Comparison of ENCODE assay signal across 26 mouse cellular contexts in genomic region chr3:135409219-135409618, GRCm38 (mm10). TPM values are rescaled to one million over a fixed set of nuclear protein-coding genes. Genes with fewer than 3 reads are reported as not detected.
A peak's percentile ranks its signal among the peaks of the same experiment; 100 is the strongest.
DNase-seq lines count a peak whose midpoint lies in the region; ATAC-seq and TF ChIP-seq lines count a peak whose summit lies in the region.
"Had no signal": no experiment of that assay in that cellular context is flagged by ENCODE, and none has a peak within 500 bp of the region (broad histone marks: within the 10 kb centered on the region; RNA-seq: fewer than 3 reads in every experiment).

No protein-coding gene starts in this region.

- no peaks in the 10 kb centered on the region for H3K4me1 ChIP-seq in forebrain, postnatal 0 days (ENCODE audit: insufficient read depth)
- no peaks in the 10 kb centered on the region for H3K4me1 ChIP-seq in forebrain, embryonic 14.5 days (ENCODE audit: control insufficient read depth, insufficient read depth, low read length)
- H3K4me1 ChIP-seq in kidney, postnatal 0 days (replicated peaks; ENCODE audit: insufficient read depth, low read length), result no peaks in the 10 kb centered on the region
- no peaks in the 10 kb centered on the region; the same call in 1 of the 2 replicates for H3K4me1 ChIP-seq in kidney, embryonic 16.5 days (ENCODE audit: insufficient read depth, low read length)
- H3K4me1 ChIP-seq in midbrain, embryonic 11.5 days (ENCODE audit: control insufficient read depth, insufficient read depth, low read length), result peaks cover 6% of the 10 kb centered on the region; the same call in 1 of the 2 replicates
- H3K4me1 ChIP-seq in midbrain, embryonic 10.5 days, result peaks cover 29% of the 10 kb centered on the region
- H3K4me1 ChIP-seq: kidney, embryonic 15.5 days; liver, embryonic 15.5 days; stomach, embryonic 15.5 days had no signal

- no peak for DNase-seq in forebrain, postnatal 0 days
- no peak for DNase-seq in forebrain, embryonic 14.5 days (ENCODE audit: low spot score)
- DNase-seq in kidney, postnatal 0 days (ENCODE audit: low spot score), result no peak
- DNase-seq in midbrain, embryonic 11.5 days (ENCODE audit: low spot score, missing footprints), result peak; percentile 66
- DNase-seq in midbrain, embryonic 10.5 days (ENCODE audit: low spot score), result no peak
- peak; percentile 11 for DNase-seq in splenic B cell, adult 2 months (ENCODE audit: low read depth, low spot score)
- DNase-seq in left cerebral cortex, adult 9 months (ENCODE audit: low spot score in 2 of 2), result no peak
- DNase-seq: adrenal gland, postnatal 14 days; cerebellum, adult 9-10 months; gastrocnemius, postnatal 36 days; lung, postnatal 10 days; right cerebral cortex, adult 18-20 months; right cerebral cortex, postnatal 4 days; thymus, adult 18-20 months; thymus, postnatal 36 days had no signal

- WGBS in forebrain, postnatal 0 days, result 96% methylated on average over 5 of the region's 5 CpGs
- WGBS in forebrain, embryonic 14.5 days, result 97% methylated on average over 5 of the region's 5 CpGs
- WGBS in kidney, postnatal 0 days, result 94% methylated on average over 5 of the region's 5 CpGs
- 94% methylated on average over 5 of the region's 5 CpGs for WGBS in kidney, embryonic 16.5 days
- 94% methylated on average over 5 of the region's 5 CpGs for WGBS in midbrain, embryonic 11.5 days
- 94% methylated on average over 5 of the region's 5 CpGs for WGBS in midbrain, embryonic 10.5 days

- H3K4me3 ChIP-seq in forebrain, postnatal 0 days (ENCODE audit: low read depth, low read length), result no peak overlapping the region
- H3K4me3 ChIP-seq in forebrain, embryonic 14.5 days (ENCODE audit: low read depth, low read length), result no peak overlapping the region
- no peak overlapping the region for H3K4me3 ChIP-seq in kidney, postnatal 0 days (replicated peaks; ENCODE audit: low read depth, low read length)
- H3K4me3 ChIP-seq in kidney, embryonic 16.5 days (ENCODE audit: low read length), result no peak overlapping the region
- H3K4me3 ChIP-seq in midbrain, embryonic 11.5 days (ENCODE audit: low read depth, low read length), result no peak overlapping the region
- H3K4me3 ChIP-seq in midbrain, embryonic 10.5 days, result no peak overlapping the region
- H3K4me3 ChIP-seq: embryonic facial prominence, embryonic 15.5 days; kidney, embryonic 15.5 days; limb, embryonic 13.5 days; liver, embryonic 15.5 days; midbrain, embryonic 13.5 days; myocyte; neural tube, embryonic 13.5 days; stomach, embryonic 15.5 days had no signal

- peak; percentile 31 for TF ChIP-seq CTCF in forebrain, postnatal 0 days (IDR thresholded peaks at IDR 0.05; ENCODE audit: low read depth)
- TF ChIP-seq CTCF in kidney, postnatal 0 days (IDR thresholded peaks at IDR 0.05; ENCODE audit: low read depth), result peak; percentile 36

- H3K36me3 ChIP-seq in forebrain, postnatal 0 days (ENCODE audit: insufficient read depth), result peaks cover 17% of the 10 kb centered on the region
- peaks cover 25% of the 10 kb centered on the region; the same call in 1 of the 2 replicates for H3K36me3 ChIP-seq in forebrain, embryonic 14.5 days (ENCODE audit: control insufficient read depth, insufficient read depth, low read length)
- 0 out of 2 replicates have a peak, but pooled peaks cover 9% of the 10 kb centered on the region for H3K36me3 ChIP-seq in kidney, postnatal 0 days (ENCODE audit: insufficient read depth, low read length)
- H3K36me3 ChIP-seq in kidney, embryonic 16.5 days (ENCODE audit: insufficient read depth, low read length), result peaks cover 23% of the 10 kb centered on the region
- H3K36me3 ChIP-seq in midbrain, embryonic 11.5 days (ENCODE audit: control insufficient read depth, insufficient read depth, low read length), result peaks cover 4% of the 10 kb centered on the region
- peaks cover 58% of the 10 kb centered on the region for H3K36me3 ChIP-seq in midbrain, embryonic 10.5 days
- H3K36me3 ChIP-seq in splenic B cell, adult 2 months (ENCODE audit: control insufficient read depth, insufficient read depth, low read length, poor library complexity, severe bottlenecking), result peaks cover 6% of the 10 kb centered on the region; the same call in 1 of the 2 replicates

- no peaks in the 10 kb centered on the region for H3K9me3 ChIP-seq in forebrain, postnatal 0 days (ENCODE audit: low read length)
- no peaks in the 10 kb centered on the region for H3K9me3 ChIP-seq in forebrain, embryonic 14.5 days (replicated peaks; ENCODE audit: control insufficient read depth, low read length)
- no peaks in the 10 kb centered on the region for H3K9me3 ChIP-seq in kidney, postnatal 0 days (replicated peaks; ENCODE audit: low read length)
- peaks cover 4% of the 10 kb centered on the region; the same call in 1 of the 2 replicates for H3K9me3 ChIP-seq in kidney, embryonic 16.5 days (ENCODE audit: low read length)
- no peaks in the 10 kb centered on the region; the same call in 1 of the 2 replicates for H3K9me3 ChIP-seq in midbrain, embryonic 11.5 days (ENCODE audit: control insufficient read depth, low read length)
- 0 out of 2 replicates have a peak, but pooled peaks cover 4% of the 10 kb centered on the region for H3K9me3 ChIP-seq in midbrain, embryonic 10.5 days (replicated peaks)
- H3K9me3 ChIP-seq: embryonic facial prominence, embryonic 15.5 days; kidney, embryonic 15.5 days; liver, embryonic 15.5 days; neural tube, embryonic 13.5 days; stomach, embryonic 15.5 days had no signal

- no peaks in the 10 kb centered on the region for H3K27me3 ChIP-seq in forebrain, postnatal 0 days (ENCODE audit: insufficient read depth, low read length)
- no peaks in the 10 kb centered on the region for H3K27me3 ChIP-seq in forebrain, embryonic 14.5 days (replicated peaks; ENCODE audit: control insufficient read depth, insufficient read depth, low read length)
- no peaks in the 10 kb centered on the region for H3K27me3 ChIP-seq in kidney, postnatal 0 days (ENCODE audit: insufficient read depth, low read length)
- no peaks in the 10 kb centered on the region for H3K27me3 ChIP-seq in kidney, embryonic 16.5 days (ENCODE audit: insufficient read depth, low read length)
- no peaks in the 10 kb centered on the region for H3K27me3 ChIP-seq in midbrain, embryonic 11.5 days (ENCODE audit: control insufficient read depth, insufficient read depth, low read length)
- H3K27me3 ChIP-seq in midbrain, embryonic 10.5 days (ENCODE audit: low read depth, poor library complexity, severe bottlenecking), result no peaks in the 10 kb centered on the region
- no peaks in the 10 kb centered on the region for H3K27me3 ChIP-seq in splenic B cell, adult 2 months (ENCODE audit: control insufficient read depth, insufficient read depth, low read length, poor library complexity, severe bottlenecking)
- H3K27me3 ChIP-seq: embryonic facial prominence, embryonic 15.5 days; kidney, embryonic 15.5 days; limb, embryonic 13.5 days; liver, embryonic 15.5 days; midbrain, embryonic 13.5 days; neural tube, embryonic 13.5 days; stomach, embryonic 15.5 days had no signal

- no peak overlapping the region for H3K27ac ChIP-seq in forebrain, postnatal 0 days (ENCODE audit: low read depth, low read length)
- no peak overlapping the region for H3K27ac ChIP-seq in forebrain, embryonic 14.5 days (ENCODE audit: low read depth, low read length)
- no peak overlapping the region for H3K27ac ChIP-seq in kidney, postnatal 0 days
- no peak overlapping the region for H3K27ac ChIP-seq in kidney, embryonic 16.5 days (ENCODE audit: low read length)
- H3K27ac ChIP-seq in midbrain, embryonic 11.5 days (ENCODE audit: low read depth, low read length), result no peak overlapping the region
- no peak overlapping the region for H3K27ac ChIP-seq in midbrain, embryonic 10.5 days (replicated peaks)
- H3K27ac ChIP-seq: embryonic facial prominence, embryonic 15.5 days; hindbrain, embryonic 14.5 days; kidney, embryonic 15.5 days; limb, embryonic 13.5 days; liver, embryonic 15.5 days; midbrain, embryonic 13.5 days; neural tube, embryonic 13.5 days; stomach, embryonic 15.5 days had no signal

- no peak overlapping the region for H3K4me2 ChIP-seq in forebrain, postnatal 0 days (ENCODE audit: low read depth)
- no peak overlapping the region for H3K4me2 ChIP-seq in forebrain, embryonic 14.5 days (ENCODE audit: low read length)
- H3K4me2 ChIP-seq in kidney, postnatal 0 days (ENCODE audit: low read length), result no peak overlapping the region
- no peak overlapping the region for H3K4me2 ChIP-seq in kidney, embryonic 16.5 days (replicated peaks; ENCODE audit: low read depth, low read length)
- H3K4me2 ChIP-seq in midbrain, embryonic 11.5 days, result no peak overlapping the region
- H3K4me2 ChIP-seq: embryonic facial prominence, embryonic 15.5 days; hindbrain, embryonic 14.5 days; kidney, embryonic 15.5 days; limb, embryonic 13.5 days; liver, embryonic 15.5 days; midbrain, embryonic 13.5 days; neural tube, embryonic 13.5 days; stomach, embryonic 15.5 days had no signal

- no peak overlapping the region for H3K9ac ChIP-seq in forebrain, postnatal 0 days
- H3K9ac ChIP-seq in forebrain, embryonic 14.5 days (ENCODE audit: low read length), result no peak overlapping the region
- H3K9ac ChIP-seq in kidney, postnatal 0 days (ENCODE audit: low read depth, low read length), result no peak overlapping the region
- no peak overlapping the region for H3K9ac ChIP-seq in kidney, embryonic 16.5 days (replicated peaks; ENCODE audit: low read length)
- H3K9ac ChIP-seq in midbrain, embryonic 11.5 days (ENCODE audit: low read length), result no peak overlapping the region
- H3K9ac ChIP-seq: embryonic facial prominence, embryonic 15.5 days; hindbrain, embryonic 14.5 days; kidney, embryonic 15.5 days; limb, embryonic 13.5 days; liver, embryonic 15.5 days; midbrain, embryonic 13.5 days; neural tube, embryonic 13.5 days; stomach, embryonic 15.5 days had no signal

- no peak for ATAC-seq in forebrain, postnatal 0 days
- ATAC-seq in forebrain, embryonic 14.5 days, result no peak
- no peak for ATAC-seq in kidney, postnatal 0 days (replicated peaks; ENCODE audit: low FRiP score, low read depth)
- no peak for ATAC-seq in kidney, embryonic 16.5 days (ENCODE audit: low FRiP score, low TSS enrichment)
- ATAC-seq in midbrain, embryonic 11.5 days (ENCODE audit: low FRiP score), result no peak
- ATAC-seq: forebrain, embryonic 16.5 days; midbrain, embryonic 13.5 days had no signal

RNA-seq across cellular contexts. Expression of gene Cisd2, which starts 14.5 kb away (rescaled TPM):
- total RNA-seq in forebrain, postnatal 0 days (2014; rRNA removed), result 29.0 and 41.5 TPM in 2 replicates
- 29.7 and 41.1 TPM in 2 replicates for polyA plus RNA-seq in forebrain, postnatal 0 days (2015; fragmentation: Nextera tagmentation; extraction: Ambion mirVana)
- polyA plus RNA-seq in forebrain, embryonic 14.5 days (2014; fragmentation: Nextera tagmentation; extraction: Ambion mirVana), result 42.5 and 49.5 TPM in 2 replicates
- 57.8 and 65.2 TPM in 2 replicates for polyA plus RNA-seq in kidney, postnatal 0 days (2015; fragmentation: Nextera tagmentation; extraction: Ambion mirVana)
- 70.2 and 74.5 TPM in 2 replicates for polyA plus RNA-seq in kidney, embryonic 16.5 days (2015; fragmentation: Nextera tagmentation; extraction: Ambion mirVana)
- 85.5 and 90.0 TPM in 2 replicates for polyA plus RNA-seq in midbrain, embryonic 11.5 days (2014; fragmentation: Nextera tagmentation; extraction: Ambion mirVana)
- 87.4 and 94.2 TPM in 2 replicates for polyA plus RNA-seq in midbrain, embryonic 10.5 days (2016; fragmentation: Nextera tagmentation; extraction: Ambion mirVana)

RNA-seq across cellular contexts. Expression of gene Ube2d3, which starts 28.7 kb away (rescaled TPM):
- total RNA-seq in forebrain, postnatal 0 days (2014; rRNA removed), result 483 and 607 TPM in 2 replicates
- 333 and 341 TPM in 2 replicates for polyA plus RNA-seq in forebrain, postnatal 0 days (2015; fragmentation: Nextera tagmentation; extraction: Ambion mirVana)
- 473 and 475 TPM in 2 replicates for polyA plus RNA-seq in forebrain, embryonic 14.5 days (2014; fragmentation: Nextera tagmentation; extraction: Ambion mirVana)
- 509 and 531 TPM in 2 replicates for polyA plus RNA-seq in kidney, postnatal 0 days (2015; fragmentation: Nextera tagmentation; extraction: Ambion mirVana)
- 524 and 536 TPM in 2 replicates for polyA plus RNA-seq in kidney, embryonic 16.5 days (2015; fragmentation: Nextera tagmentation; extraction: Ambion mirVana)
- 693 and 733 TPM in 2 replicates for polyA plus RNA-seq in midbrain, embryonic 11.5 days (2014; fragmentation: Nextera tagmentation; extraction: Ambion mirVana)
- 548 and 568 TPM in 2 replicates for polyA plus RNA-seq in midbrain, embryonic 10.5 days (2016; fragmentation: Nextera tagmentation; extraction: Ambion mirVana)

Comparison
In these comparisons a context has a peak if more than half of its experiments do, and no peak if none do; other contexts are left out.
1. DNase-seq: peak in midbrain, embryonic 11.5 days (single experiment) and splenic B cell, adult 2 months (single experiment); none in forebrain, postnatal 0 days (single experiment), forebrain, embryonic 14.5 days (single experiment), kidney, postnatal 0 days (single experiment), midbrain, embryonic 10.5 days (single experiment) and left cerebral cortex, adult 9 months (0 of 2).